Mouse (Mus musculus) E14TG2a.4 (cell line): Measurements from ENCODE around the gene Cdh24.

ENCODE experiments used
- CTCF ChIP-seq: conservative IDR thresholded peaks from 2 replicates; pipeline ENCODE4 v1.5.1; 2014; ENCODE audit warnings: low read length
- NANOG ChIP-seq: IDR thresholded peaks from 2 replicates; pipeline ENCODE4 v1.6.1; 2014; ENCODE audit warnings: borderline replicate concordance, low read length, mixed read lengths

GRCm38 (mm10) chr14:54609245-54609644, 31.9 kb downstream of the Cdh24 start:
- TF ChIP-seq CTCF = no peak
- no peak for TF ChIP-seq NANOG
